Mouse (Mus musculus) stomach, embryonic 16.5 days (tissue): ENCODE measurements around the gene Glb1l. TPM values are rescaled to one million over a fixed set of nuclear protein-coding genes. Genes with fewer than 3 reads are reported as not detected.

Experiments used
- ATAC-seq: fragments of 200-750 bp; cut with Nextera tagmentation; 2 replicates; pipeline ENCODE4 v1.8.0; 2017; ENCODE audit warnings: moderate number of reproducible peaks, moderate TSS enrichment; ENCODE audit not compliant: insufficient read depth, low FRiP score
- H3K27ac ChIP-seq: fragments of 300-500 bp; sonication (generic); 2 replicates; pipeline ENCODE4 v1.5.1; 2014; ENCODE audit warnings: low read length
- H3K27me3 ChIP-seq: fragments of 300-500 bp; sonication (generic); 2 replicates; pipeline ENCODE4 v1.6.1; 2014; ENCODE audit warnings: low read length, control low read depth, mixed read lengths; ENCODE audit not compliant: control insufficient read depth, insufficient read depth
- H3K36me3 ChIP-seq: fragments of 300-500 bp; sonication (generic); 2 replicates; pipeline ENCODE4 v1.6.1; 2014; ENCODE audit warnings: low read length; ENCODE audit not compliant: control insufficient read depth, insufficient read depth
- H3K4me1 ChIP-seq: fragments of 300-500 bp; sonication (generic); 2 replicates; pipeline ENCODE4 v1.6.1; 2014; ENCODE audit warnings: low read length, control low read depth, mixed read lengths; ENCODE audit not compliant: control insufficient read depth, insufficient read depth
- H3K4me2 ChIP-seq: fragments of 300-500 bp; sonication (generic); 2 replicates; pipeline ENCODE4 v1.6.1; 2014; ENCODE audit warnings: low read depth, low read length, mixed read lengths
- H3K4me3 ChIP-seq: fragments of 300-500 bp; sonication (generic); replicated peaks from 2 replicates; pipeline ENCODE4 v1.5.1; 2014; ENCODE audit warnings: mild to moderate bottlenecking, low read length
- H3K9ac ChIP-seq: fragments of 300-500 bp; sonication (generic); 2 replicates; pipeline ENCODE4 v1.6.1; 2014; ENCODE audit warnings: low read length
- H3K9me3 ChIP-seq: fragments of 300-500 bp; sonication (generic); replicated peaks from 2 replicates; pipeline ENCODE4 v1.6.1; 2016; ENCODE audit warnings: low read length, control low read depth; ENCODE audit not compliant: control insufficient read depth
- WGBS: fragments of 180-500 bp; shearing (Covaris S2); extraction: QIAGEN DNeasy Blood & Tissue Kit; methylation state at CpG from one replicate; pipeline ENCODE4 v1.1.7; 2014; 5-methylcytosine and 5-hydroxymethylcytosine counted together
- polyA plus RNA-seq: library from polyadenylated mRNA; unstranded; fragments of >200 nt; fragmentation: Nextera tagmentation; extraction: Ambion mirVana; gene quantifications from 2 replicates; pipeline ENCODE4 v1.2.1, GENCODE M21; 2015

Gene Glb1l
- polyA plus RNA-seq, 1 experiment from 2014 or later = 20.1 TPM

GRCm38 (mm10) chr1:75180105-75180590 is 30.5 kb downstream of the Glb1l start, which contains the start of gene Abcb6:
Gene Abcb6, minus strand, starts transcription at chr1:75180392.
- Histone ChIP-seq H3K4me1 (peaks cover 13% of the 10 kb centered on the region), H3K4me2 (peak within 1 kb of the TSS; percentile 97), H3K36me3 (peaks cover 9% of the 10 kb centered on the region), H3K27ac (0 out of 2 replicates have a peak within 1 kb of the TSS, but pooled peaks have one; percentile 43), H3K9me3 (0 out of 2 replicates have a peak, but pooled peaks cover 3% of the 10 kb centered on the region), H3K27me3 (no peaks in the 10 kb centered on the region), H3K4me3 (peak within 1 kb of the TSS; percentile 61), H3K9ac (peak within 1 kb of the TSS; percentile 73)
- WGBS = under 1% methylated on average over 31 of the region's 31 CpGs
- ATAC-seq = peak; percentile 91

- peak; percentile 8; the same call in 1 of the 2 replicates for ATAC-seq
- H3K4me1 ChIP-seq = peaks cover 13% of the 10 kb centered on the region
- H3K27me3 ChIP-seq = no peaks in the 10 kb centered on the region
- H3K9ac ChIP-seq = peak overlapping the region; percentile 73
- peaks cover 12% of the 10 kb centered on the region for H3K36me3 ChIP-seq
- WGBS = 7% methylated on average over 23 of the region's 23 CpGs
- H3K9me3 ChIP-seq = 0 out of 2 replicates have a peak, but pooled peaks cover 3% of the 10 kb centered on the region
- peak overlapping the region; percentile 61 for H3K4me3 ChIP-seq
- 0 out of 2 replicates have a peak overlapping the region, but pooled peaks have one; percentile 43 for H3K27ac ChIP-seq
- peak overlapping the region; percentile 97 for H3K4me2 ChIP-seq
Observed at GRCm38 (mm10) chr1:75179334-75180104, 31.1 kb downstream of the Glb1l start.

GRCm38 (mm10) chr1:75168472-75169464 is 41.8 kb downstream of the Glb1l start, which contains the start of gene Zfand2b:
Gene Zfand2b, plus strand, starts transcription at chr1:75168646.
- peak; percentile 99 for ATAC-seq
- Histone ChIP-seq H3K4me2 (peak within 1 kb of the TSS; percentile 92), H3K9ac (peak within 1 kb of the TSS; percentile 87), H3K36me3 (peaks cover 8% of the 10 kb centered on the region; the same call in 1 of the 2 replicates), H3K4me3 (peak within 1 kb of the TSS; percentile 89), H3K9me3 (no peaks in the 10 kb centered on the region), H3K27ac (peak within 1 kb of the TSS; percentile 92), H3K27me3 (no peaks in the 10 kb centered on the region), H3K4me1 (peaks cover 13% of the 10 kb centered on the region; the same call in 1 of the 2 replicates)
- WGBS = under 1% methylated on average over 57 of the region's 59 CpGs

- ATAC-seq = peak; percentile 6; the same call in 1 of the 2 replicates
- Histone ChIP-seq H3K36me3 (0 out of 2 replicates have a peak, but pooled peaks cover 8% of the 10 kb centered on the region), H3K4me2 (peak overlapping the region; percentile 92), H3K9me3 (no peaks in the 10 kb centered on the region), H3K9ac (peak overlapping the region; percentile 87), H3K4me1 (peaks cover 13% of the 10 kb centered on the region; the same call in 1 of the 2 replicates), H3K4me3 (peak overlapping the region; percentile 89), H3K27me3 (no peaks in the 10 kb centered on the region), H3K27ac (peak overlapping the region; percentile 92)
- 6% methylated on average over 7 of the region's 7 CpGs for WGBS
Observed at GRCm38 (mm10) chr1:75168093-75168471, 42.5 kb downstream of the Glb1l start.

GRCm38 (mm10) chr1:75160256-75160617 is 50.4 kb downstream of the Glb1l start:
- H3K27ac ChIP-seq = no peak overlapping the region

GRCm38 (mm10) chr1:75159540-75160255 is 50.9 kb downstream of the Glb1l start:
- Histone ChIP-seq H3K9me3 (no peaks in the 10 kb centered on the region), H3K4me1 (no peaks in the 10 kb centered on the region), H3K4me2 (no peak overlapping the region), H3K27ac (no peak overlapping the region), H3K36me3 (no peaks in the 10 kb centered on the region), H3K4me3 (no peak overlapping the region), H3K27me3 (no peaks in the 10 kb centered on the region), H3K9ac (no peak overlapping the region)
- WGBS = 54% methylated on average over 5 of the region's 5 CpGs
- ATAC-seq = no peak

More at GRCm38 (mm10) chr1:75160256-75160617, 50.4 kb downstream of the Glb1l start:
- Histone ChIP-seq H3K4me2 (no peak overlapping the region), H3K4me1 (no peaks in the 10 kb centered on the region), H3K9ac (no peak overlapping the region), H3K27me3 (no peaks in the 10 kb centered on the region), H3K4me3 (no peak overlapping the region), H3K9me3 (no peaks in the 10 kb centered on the region), H3K36me3 (no peaks in the 10 kb centered on the region)
- ATAC-seq = no peak
- WGBS = 72% methylated on average over 4 of the region's 4 CpGs

- no peak overlapping the region for H3K4me3 ChIP-seq
- H3K9ac ChIP-seq = no peak overlapping the region
- no peaks in the 10 kb centered on the region for H3K27me3 ChIP-seq
- H3K36me3 ChIP-seq = no peaks in the 10 kb centered on the region
- H3K4me2 ChIP-seq = no peak overlapping the region
- no peaks in the 10 kb centered on the region for H3K9me3 ChIP-seq
- ATAC-seq = no peak
- H3K4me1 ChIP-seq = no peaks in the 10 kb centered on the region
- H3K27ac ChIP-seq = no peak overlapping the region
Observed at GRCm38 (mm10) chr1:75158990-75159389, 51.6 kb downstream of the Glb1l start.

GRCm38 (mm10) chr1:75155837-75156236 is 54.8 kb downstream of the Glb1l start:
- Histone ChIP-seq H3K4me3 (no peak overlapping the region), H3K4me1 (no peaks in the 10 kb centered on the region), H3K36me3 (no peaks in the 10 kb centered on the region), H3K9me3 (no peaks in the 10 kb centered on the region), H3K9ac (no peak overlapping the region), H3K4me2 (no peak overlapping the region), H3K27me3 (no peaks in the 10 kb centered on the region), H3K27ac (no peak overlapping the region)
- no peak for ATAC-seq
- 35% methylated on average over 3 of the region's 3 CpGs for WGBS
